Mouse (Mus musculus) myocyte (in vitro differentiated cells): ENCODE measurements around the gene Klhdc2. TPM values are rescaled to one million over a fixed set of nuclear protein-coding genes. Genes with fewer than 3 reads are reported as not detected.

Experiments
- H3K27me3 ChIP-seq: one replicate; pipeline ENCODE4 v1.6.1; 2011; ENCODE audit not compliant: control insufficient read depth, insufficient read depth, insufficient read length
- H3K36me3 ChIP-seq: one replicate; pipeline ENCODE4 v1.6.1; 2011; ENCODE audit not compliant: control insufficient read depth, insufficient read depth
- H3K4me2 ChIP-seq: one replicate; pipeline ENCODE4 v1.6.1; 2011; ENCODE audit warnings: low read depth, control low read depth
- H3K4me3 ChIP-seq: one replicate; pipeline ENCODE4 v1.5.1; 2011; ENCODE audit warnings: mild to moderate bottlenecking, control low read depth, moderate library complexity
- H3K79me2 ChIP-seq: one replicate; pipeline ENCODE4 v1.6.1; 2011; ENCODE audit not compliant: control insufficient read depth, insufficient read depth
- H3ac ChIP-seq: one replicate; pipeline ENCODE4 v1.6.1; 2011; ENCODE audit not compliant: control insufficient read depth, insufficient read length
- CEBPB ChIP-seq: IDR thresholded peaks from 2 replicates; pipeline ENCODE4 v1.6.1; 2011; ENCODE audit warnings: mild to moderate bottlenecking, moderate library complexity; ENCODE audit not compliant: poor library complexity, insufficient read depth, severe bottlenecking
- E2F4 ChIP-seq: IDR thresholded peaks from one replicate; pipeline ENCODE4 v1.6.1; 2011; ENCODE audit warnings: mild to moderate bottlenecking, control low read depth, moderate library complexity; ENCODE audit not compliant: insufficient read depth
- MAX ChIP-seq: IDR thresholded peaks from one replicate; pipeline ENCODE4 v1.6.1; 2011; ENCODE audit warnings: low read depth, mild to moderate bottlenecking, control low read depth
- MYOD1 ChIP-seq, 3 experiments: IDR thresholded peaks; one replicate each; pipeline ENCODE4 v1.6.1; 2011; ENCODE audit warnings: control low read depth in 2 of 3, low read depth in 2 of 3, mild to moderate bottlenecking in 2 of 3, moderate library complexity in 1 of 3; ENCODE audit not compliant: insufficient read length in 2 of 3, control insufficient read depth in 1 of 3
- MYOG ChIP-seq, 3 experiments: IDR thresholded peaks; one replicate each; pipeline ENCODE4 v1.6.1; 2011; ENCODE audit warnings: control low read depth in 2 of 3, low read depth in 2 of 3, mild to moderate bottlenecking in 2 of 3; ENCODE audit not compliant: insufficient read length in 2 of 3, control insufficient read depth in 1 of 3, insufficient read depth in 1 of 3
- POLR2A ChIP-seq: IDR thresholded peaks from one replicate; pipeline ENCODE4 v1.6.1; 2011; ENCODE audit warnings: low read depth, mild to moderate bottlenecking, control low read depth, moderate library complexity; ENCODE audit not compliant: insufficient read length
- POLR2AphosphoS2 ChIP-seq: IDR thresholded peaks from one replicate; pipeline ENCODE4 v1.6.1; 2011; ENCODE audit warnings: low read depth, control low read depth; ENCODE audit not compliant: insufficient read length
- REST ChIP-seq: IDR thresholded peaks from one replicate; pipeline ENCODE4 v1.6.1; 2011; ENCODE audit warnings: mild to moderate bottlenecking, control low read depth, moderate library complexity; ENCODE audit not compliant: insufficient read depth, insufficient read length
- SRF ChIP-seq: IDR thresholded peaks from one replicate; pipeline ENCODE4 v1.6.1; 2011; ENCODE audit warnings: low read depth; ENCODE audit not compliant: control insufficient read depth, insufficient read length
- TCF12 ChIP-seq: IDR thresholded peaks from one replicate; pipeline ENCODE4 v1.6.1; 2011; ENCODE audit warnings: mild to moderate bottlenecking, control low read depth; ENCODE audit not compliant: poor library complexity, insufficient read depth, severe bottlenecking
- TCF3 ChIP-seq: IDR thresholded peaks from one replicate; pipeline ENCODE4 v1.6.1; 2011; ENCODE audit warnings: low read depth, control low read depth; ENCODE audit not compliant: insufficient read length
- USF1 ChIP-seq: IDR thresholded peaks from one replicate; pipeline ENCODE4 v1.6.1; 2011; ENCODE audit warnings: low read depth, mild to moderate bottlenecking, control low read depth, moderate library complexity
- polyA plus RNA-seq: library from polyadenylated mRNA; unstranded; fragments of >200 nt; fragmentation: generic; extraction: Trizol; gene quantifications from one replicate; pipeline ENCODE4 v1.2.1, GENCODE M21; 2012; ENCODE audit warnings: missing spikeins

The Klhdc2 gene
- polyA plus RNA-seq, 1 experiment: 59.9 TPM

DNA sequence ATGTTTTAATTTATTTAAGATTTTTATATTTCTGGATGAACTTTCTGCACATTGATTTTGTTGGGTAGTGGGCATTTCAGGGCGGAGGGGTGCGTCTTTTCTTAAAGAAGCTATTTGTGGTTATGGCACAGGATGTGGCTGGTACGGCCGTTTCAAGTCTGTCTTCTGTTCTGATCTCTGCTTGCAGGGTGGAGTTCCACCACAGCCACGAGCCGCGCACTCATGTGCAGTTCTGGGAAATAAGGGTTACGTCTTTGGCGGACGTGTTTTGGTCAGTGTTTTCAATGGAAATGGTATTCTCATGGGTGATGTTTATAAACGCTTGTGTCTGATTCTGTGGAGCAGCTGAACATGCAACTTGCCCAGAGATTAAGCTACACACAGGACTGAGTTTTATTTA lies 38.6 kb upstream of the Klhdc2 start:
- TF ChIP-seq POLR2AphosphoS2: no peak
- no peak for TF ChIP-seq CEBPB
- TF ChIP-seq MYOG (IDR thresholded peaks at IDR 0.05; ENCODE audit: control insufficient read depth in 1 of 3, insufficient read depth in 1 of 3, insufficient read length in 2 of 3, low read depth in 2 of 3): no peak
- no peak for TF ChIP-seq TCF3
- TF ChIP-seq TCF12: no peak
- no peak for TF ChIP-seq POLR2A
- TF ChIP-seq E2F4: no peak
- TF ChIP-seq USF1: no peak
- no peak for TF ChIP-seq MYOD1 (IDR thresholded peaks at IDR 0.05; ENCODE audit: control insufficient read depth in 1 of 3, insufficient read length in 2 of 3, low read depth in 2 of 3)
- H3K36me3 ChIP-seq: no peaks in the 10 kb centered on the region
- no peak overlapping the region for H3ac ChIP-seq
- H3K4me3 ChIP-seq: no peak overlapping the region
- H3K79me2 ChIP-seq: no peaks in the 10 kb centered on the region
- no peaks in the 10 kb centered on the region for H3K27me3 ChIP-seq
- H3K4me2 ChIP-seq: no peak overlapping the region

DNA sequence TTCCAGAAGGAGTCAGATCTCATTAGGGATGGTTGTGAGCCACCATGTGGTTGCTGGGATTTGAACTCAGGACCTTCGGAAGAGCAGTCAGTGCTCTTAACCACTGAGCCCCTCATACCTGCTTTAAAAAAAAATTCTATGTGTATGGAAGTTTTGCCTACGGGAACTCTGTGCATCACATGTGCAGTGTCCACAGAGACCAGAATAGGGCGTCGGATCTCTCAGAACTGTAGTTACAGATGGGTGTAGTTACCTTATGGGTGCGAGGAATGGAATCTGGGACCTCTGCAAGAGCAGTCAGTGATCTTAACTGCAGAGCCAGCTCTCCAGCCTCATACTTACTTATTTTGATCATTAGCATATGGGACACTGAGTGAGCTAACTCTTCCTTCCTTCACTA lies 34.2 kb upstream of the Klhdc2 start:
- TF ChIP-seq MAX (no peak), POLR2A (no peak), E2F4 (no peak), SRF (no peak), REST (no peak), MYOG (IDR thresholded peaks at IDR 0.05; ENCODE audit: control insufficient read depth in 1 of 3, insufficient read depth in 1 of 3, insufficient read length in 2 of 3, low read depth in 2 of 3) (no peak)
- Histone ChIP-seq H3ac (no peak overlapping the region), H3K27me3 (no peaks in the 10 kb centered on the region), H3K4me2 (no peak overlapping the region), H3K36me3 (no peaks in the 10 kb centered on the region), H3K79me2 (no peaks in the 10 kb centered on the region), H3K4me3 (no peak overlapping the region)

DNA sequence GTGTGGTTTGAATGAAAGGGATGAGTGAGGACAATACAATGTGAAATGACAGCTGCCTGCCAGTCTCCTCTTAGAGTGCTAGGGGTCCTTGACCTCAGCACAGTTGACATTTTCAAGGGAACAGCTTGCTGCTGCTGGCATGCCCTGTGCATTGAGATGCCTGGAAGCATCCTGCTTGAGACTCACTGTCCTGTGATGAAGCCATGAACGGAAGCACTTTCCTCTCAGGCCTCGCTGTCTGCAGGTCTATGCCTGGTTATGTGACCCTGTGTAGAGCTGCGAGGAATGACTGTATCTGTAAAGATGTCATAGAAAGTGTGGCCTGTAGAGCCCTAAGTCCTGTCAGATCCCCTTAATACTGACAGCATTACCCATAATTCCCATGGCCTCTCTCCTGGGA lies 31.4 kb upstream of the Klhdc2 start:
- TF ChIP-seq CEBPB: no peak
- no peak for TF ChIP-seq POLR2AphosphoS2
- TF ChIP-seq REST: no peak
- no peak for TF ChIP-seq E2F4
- TF ChIP-seq SRF: no peak
- TF ChIP-seq TCF3: no peak
- no peak for TF ChIP-seq MYOG (IDR thresholded peaks at IDR 0.05; ENCODE audit: control insufficient read depth in 1 of 3, insufficient read depth in 1 of 3, insufficient read length in 2 of 3, low read depth in 2 of 3)
- TF ChIP-seq TCF12: no peak
- TF ChIP-seq MAX: no peak
- TF ChIP-seq USF1: no peak
- TF ChIP-seq MYOD1 (IDR thresholded peaks at IDR 0.05; ENCODE audit: control insufficient read depth in 1 of 3, insufficient read length in 2 of 3, low read depth in 2 of 3): no peak
- TF ChIP-seq POLR2A: no peak
- Histone ChIP-seq H3K27me3 (no peaks in the 10 kb centered on the region), H3ac (no peak overlapping the region), H3K4me2 (no peak overlapping the region), H3K79me2 (no peaks in the 10 kb centered on the region), H3K4me3 (no peak overlapping the region), H3K36me3 (no peaks in the 10 kb centered on the region)

DNA sequence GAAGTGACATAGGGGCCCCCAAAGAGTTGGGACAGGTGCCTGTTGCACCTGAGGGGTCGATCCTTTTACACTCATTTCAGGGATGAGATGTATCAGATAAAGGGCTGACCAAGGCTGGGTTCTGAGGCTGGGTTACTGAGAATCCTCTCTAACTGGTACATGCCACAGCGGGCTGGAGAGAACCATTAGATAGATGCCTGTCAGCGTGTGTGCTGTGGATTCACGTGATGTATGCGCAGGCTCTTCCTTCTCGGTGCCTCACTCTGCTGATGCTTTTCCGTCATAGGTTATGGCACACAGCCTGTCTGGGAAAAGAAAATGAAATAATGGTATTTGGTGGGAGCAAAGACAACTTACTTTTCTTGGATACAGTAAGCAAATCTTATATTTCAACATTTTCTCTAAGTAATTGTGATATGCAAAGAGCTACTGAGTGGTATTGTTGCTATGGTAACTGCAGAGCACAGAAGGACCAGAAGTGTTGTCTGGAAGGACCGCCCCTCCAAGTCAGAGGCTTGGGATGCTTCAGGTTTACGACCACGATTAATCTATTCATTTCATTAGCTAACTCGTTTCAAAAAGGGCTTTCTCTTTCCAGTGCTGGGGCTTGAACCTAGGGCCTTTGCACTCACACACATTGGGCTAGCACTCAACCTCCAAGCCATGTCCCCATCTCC lies 28.4 kb upstream of the Klhdc2 start:
- H3K36me3 ChIP-seq: no peaks in the 10 kb centered on the region
- TF ChIP-seq MAX (no peak), MYOG (IDR thresholded peaks at IDR 0.05; ENCODE audit: control insufficient read depth in 1 of 3, insufficient read depth in 1 of 3, insufficient read length in 2 of 3, low read depth in 2 of 3) (no peak), USF1 (no peak), POLR2A (no peak), REST (no peak), MYOD1 (IDR thresholded peaks at IDR 0.05; ENCODE audit: control insufficient read depth in 1 of 3, insufficient read length in 2 of 3, low read depth in 2 of 3) (no peak), E2F4 (no peak)
- no peaks in the 10 kb centered on the region for H3K27me3 ChIP-seq
- no peak overlapping the region for H3ac ChIP-seq
- no peaks in the 10 kb centered on the region for H3K79me2 ChIP-seq
- H3K4me3 ChIP-seq: no peak overlapping the region
- H3K4me2 ChIP-seq: no peak overlapping the region

DNA sequence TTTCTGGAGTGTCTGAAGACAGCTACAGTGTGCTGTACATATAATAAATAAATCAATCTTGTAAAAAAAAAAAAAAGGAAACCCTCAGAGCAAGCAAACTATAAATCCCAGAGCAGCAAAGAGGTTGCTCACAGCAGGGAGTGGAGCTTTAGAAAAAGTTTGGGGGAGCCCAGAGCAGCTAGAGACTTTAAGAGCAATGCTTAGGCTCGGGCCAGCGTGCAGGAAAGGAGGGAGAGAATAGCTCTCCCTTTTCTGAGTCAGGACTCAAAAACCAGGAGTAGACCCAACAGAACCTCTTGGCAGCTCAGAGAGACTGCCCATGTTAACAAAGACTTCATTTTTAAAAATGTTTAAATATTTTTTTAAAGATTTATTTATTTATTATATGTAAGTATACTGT lies 27.5 kb upstream of the Klhdc2 start:
- Histone ChIP-seq H3K4me3 (no peak overlapping the region), H3K79me2 (no peaks in the 10 kb centered on the region), H3K4me2 (no peak overlapping the region)

More for the DNA sequence above, 27.5 kb upstream of the Klhdc2 start:
- Histone ChIP-seq H3K27me3 (no peaks in the 10 kb centered on the region), H3ac (no peak overlapping the region), H3K36me3 (no peaks in the 10 kb centered on the region)
- no peak for TF ChIP-seq TCF12
- TF ChIP-seq MYOG (IDR thresholded peaks at IDR 0.05; ENCODE audit: control insufficient read depth in 1 of 3, insufficient read depth in 1 of 3, insufficient read length in 2 of 3, low read depth in 2 of 3): no peak
- no peak for TF ChIP-seq E2F4
- TF ChIP-seq TCF3: no peak
- no peak for TF ChIP-seq REST
- TF ChIP-seq POLR2AphosphoS2: no peak
- no peak for TF ChIP-seq SRF
- TF ChIP-seq CEBPB: no peak
- TF ChIP-seq MYOD1 (IDR thresholded peaks at IDR 0.05; ENCODE audit: control insufficient read depth in 1 of 3, insufficient read length in 2 of 3, low read depth in 2 of 3): no peak
- no peak for TF ChIP-seq POLR2A
- no peak for TF ChIP-seq MAX
- TF ChIP-seq USF1: no peak
